Mouse (Mus musculus) urinary bladder, adult 18-20 months (tissue): ENCODE measurements around the gene Igsf3.
"Not testable (repeated sequence)": the region's sequence is repeated elsewhere in the genome, so short reads cannot be mapped to it uniquely, and the experiment has no call there.

Source experiments
- DNase-seq, 2 experiments: peaks; one replicate each; pipeline ENCODE4 v3.0.0; 2022; ENCODE audit warnings: low spot score in 2 of 2, mixed read lengths in 2 of 2

Gene Igsf3

GRCm38 (mm10) chr3:101404620-101405415 is 27.9 kb downstream of the Igsf3 start:
- no peak for DNase-seq

GRCm38 (mm10) chr3:101405495-101405894 is 28.6 kb downstream of the Igsf3 start:
- DNase-seq = peak in 1 of 2 experiments; percentile 33

- DNase-seq = peak in 1 of 2 experiments; percentile 35
Measured at GRCm38 (mm10) chr3:101406097-101406496, 29.2 kb downstream of the Igsf3 start.

- DNase-seq = peak in 1 of 2 experiments; percentile 19
Measured at GRCm38 (mm10) chr3:101407568-101407967, 30.7 kb downstream of the Igsf3 start.

- peak; percentile 42 to 43 for DNase-seq
Measured at GRCm38 (mm10) chr3:101408953-101409750, 32.3 kb downstream of the Igsf3 start.

GRCm38 (mm10) chr3:101410202-101410601 is 33.3 kb downstream of the Igsf3 start:
- no peak for DNase-seq

- DNase-seq = no peak
Measured at GRCm38 (mm10) chr3:101410745-101411144, 33.9 kb downstream of the Igsf3 start.

- DNase-seq = no peak
Measured at GRCm38 (mm10) chr3:101411626-101412025, 34.7 kb downstream of the Igsf3 start.

- no peak for DNase-seq
Measured at GRCm38 (mm10) chr3:101412115-101412514, 35.2 kb downstream of the Igsf3 start.

GRCm38 (mm10) chr3:101413013-101413412 is 36.1 kb downstream of the Igsf3 start:
- not testable (repeated sequence) for DNase-seq

- no peak for DNase-seq
Measured at GRCm38 (mm10) chr3:101418740-101419652, 42.1 kb downstream of the Igsf3 start.

- DNase-seq = no peak
Measured at GRCm38 (mm10) chr3:101419653-101419994, 42.7 kb downstream of the Igsf3 start.

GRCm38 (mm10) chr3:101423188-101423587 is 46.3 kb downstream of the Igsf3 start:
- no peak for DNase-seq

- DNase-seq = no peak
Measured at GRCm38 (mm10) chr3:101424295-101424885, 47.5 kb downstream of the Igsf3 start.

GRCm38 (mm10) chr3:101429982-101430754 is 53.3 kb downstream of the Igsf3 start:
- no peak for DNase-seq

- no peak for DNase-seq
Measured at GRCm38 (mm10) chr3:101430755-101431115, 53.9 kb downstream of the Igsf3 start.

GRCm38 (mm10) chr3:101435672-101436071 is 58.8 kb downstream of the Igsf3 start:
- DNase-seq = no peak

- DNase-seq = no peak
Measured at GRCm38 (mm10) chr3:101436469-101436868, 59.6 kb downstream of the Igsf3 start.

- DNase-seq = no peak
Measured at GRCm38 (mm10) chr3:101437021-101437563, 60.2 kb downstream of the Igsf3 start.

GRCm38 (mm10) chr3:101443265-101443881 is 66.5 kb downstream of the Igsf3 start:
- no peak for DNase-seq
